Mouse (Mus musculus): ENCODE results near the gene Rab15.
A peak's percentile ranks its signal among the peaks of the same experiment; 100 is the strongest.

The Rab15 gene

GRCm38 (mm10) chr12:76778305-76779083 is 44.2 kb downstream of the Rab15 start:
- no peak for DNase-seq (ENCODE audit: low spot score in 2 of 2)

- DNase-seq (ENCODE audit: low spot score in 2 of 2) = no peak
Observed at GRCm38 (mm10) chr12:76777845-76778244, 44.9 kb downstream of the Rab15 start.

GRCm38 (mm10) chr12:76776898-76777297 is 45.8 kb downstream of the Rab15 start:
- DNase-seq (ENCODE audit: low spot score in 2 of 2) = no peak

GRCm38 (mm10) chr12:76775132-76775531 is 47.6 kb downstream of the Rab15 start:
- no peak for DNase-seq (ENCODE audit: low spot score in 2 of 2)

GRCm38 (mm10) chr12:76774652-76775051 is 48.1 kb downstream of the Rab15 start:
- DNase-seq (ENCODE audit: low spot score in 2 of 2) = no peak

- no peak for DNase-seq (ENCODE audit: low spot score in 2 of 2)
Observed at GRCm38 (mm10) chr12:76771540-76771939, 51.2 kb downstream of the Rab15 start.

- DNase-seq (ENCODE audit: low spot score in 2 of 2) = no peak
Observed at GRCm38 (mm10) chr12:76770841-76771500, 51.7 kb downstream of the Rab15 start.

- DNase-seq (ENCODE audit: low spot score in 2 of 2) = peak in 1 of 2 experiments; percentile 15
Observed at GRCm38 (mm10) chr12:76765901-76766630, 56.6 kb downstream of the Rab15 start.

- peak; percentile 92 to 93 for DNase-seq (ENCODE audit: low spot score in 2 of 2)
Observed at GRCm38 (mm10) chr12:76765354-76765851, 57.3 kb downstream of the Rab15 start, which contains the start of the genes Churc1 and Fntb. Gene Churc1, plus strand, starts transcription at chr12:76765538. Gene Fntb, plus strand, starts transcription at chr12:76765589.

- DNase-seq (ENCODE audit: low spot score in 2 of 2) = peak in 1 of 2 experiments; percentile 21
Observed at GRCm38 (mm10) chr12:76752652-76753318, 69.9 kb downstream of the Rab15 start.

GRCm38 (mm10) chr12:76750866-76751459 is 71.7 kb downstream of the Rab15 start:
- no peak for DNase-seq (ENCODE audit: low spot score in 2 of 2)
